Mouse (Mus musculus) limb, embryonic 12.5 days (tissue): ENCODE data around the gene Hnrnpll. TPM values are rescaled to one million over a fixed set of nuclear protein-coding genes. Genes with fewer than 3 reads are reported as not detected.

ENCODE experiments used
- polyA plus RNA-seq: library from polyadenylated mRNA; unstranded; fragments of >200 nt; fragmentation: Nextera tagmentation; extraction: Ambion mirVana; gene quantifications from 2 replicates; pipeline ENCODE4 v1.2.1, GENCODE M21; 2016

The Hnrnpll gene
- polyA plus RNA-seq, 1 experiment from 2014 or later, result 112 TPM

Other genes with a start within 250 kb of the Hnrnpll start
- 37.7 and 38.1 TPM in 2 replicates for gene Atl2, start 166.2 kb downstream of the Hnrnpll start, polyA plus RNA-seq
- 14.9 and 15.3 TPM in 2 replicates for gene Galm, start 65.1 kb upstream of the Hnrnpll start, polyA plus RNA-seq
- 834 and 852 TPM in 2 replicates for gene Srsf7, start 145.0 kb upstream of the Hnrnpll start, polyA plus RNA-seq
- not detected in 2 replicates for gene Ttc39d, start 145.1 kb upstream of the Hnrnpll start, polyA plus RNA-seq
- 36.2 and 41.1 TPM in 2 replicates for gene Gemin6, start 162.1 kb upstream of the Hnrnpll start, polyA plus RNA-seq
- gene Morn2, start 227.9 kb upstream of the Hnrnpll start, polyA plus RNA-seq, result 21.8 and 23.7 TPM in 2 replicates
- gene Dhx57, start 228.1 kb upstream of the Hnrnpll start, polyA plus RNA-seq, result 27.0 and 28.5 TPM in 2 replicates
- 0.58 and 2.1 TPM in 2 replicates for gene Arhgef33, start 245.1 kb upstream of the Hnrnpll start, polyA plus RNA-seq